Mouse (Mus musculus) E14TG2a.4 (cell line): ENCODE measurements around the gene Slc9a8.

Experiments used
- H3K27me3 ChIP-seq: 2 replicates; pipeline ENCODE4 v1.6.1; 2014; ENCODE audit warnings: low read length, control low read depth; ENCODE audit not compliant: insufficient read depth
- H3K36me3 ChIP-seq: 2 replicates; pipeline ENCODE4 v1.6.1; 2014; ENCODE audit warnings: low read length, control low read depth; ENCODE audit not compliant: insufficient read depth
- H3K4me1 ChIP-seq: replicated peaks from 2 replicates; pipeline ENCODE4 v1.6.1; 2014; ENCODE audit warnings: low read depth, low read length, control low read depth
- H3K4me3 ChIP-seq: replicated peaks from 2 replicates; pipeline ENCODE4 v1.5.1; 2014; ENCODE audit warnings: mild to moderate bottlenecking, low read length
- H3K9me3 ChIP-seq: 2 replicates; pipeline ENCODE4 v1.6.1; 2014; ENCODE audit warnings: low read length, control low read depth
- CTCF ChIP-seq: conservative IDR thresholded peaks from 2 replicates; pipeline ENCODE4 v1.5.1; 2014; ENCODE audit warnings: low read length
- NANOG ChIP-seq: IDR thresholded peaks from 2 replicates; pipeline ENCODE4 v1.6.1; 2014; ENCODE audit warnings: borderline replicate concordance, low read length, mixed read lengths
- POU5F1 ChIP-seq: IDR thresholded peaks from 2 replicates; pipeline ENCODE4 v1.6.1; 2014; ENCODE audit warnings: low read length, borderline replicate concordance

The Slc9a8 gene

GRCm38 (mm10) chr2:167485501-167486377 is 64.2 kb downstream of the Slc9a8 start:
- Histone ChIP-seq H3K4me1 (peaks cover 79% of the 10 kb centered on the region), H3K9me3 (no peaks in the 10 kb centered on the region), H3K27me3 (no peaks in the 10 kb centered on the region), H3K36me3 (peaks cover 73% of the 10 kb centered on the region), H3K4me3 (no peak overlapping the region)
- no peak for TF ChIP-seq CTCF
- TF ChIP-seq NANOG = no peak
- no peak for TF ChIP-seq POU5F1

DNA sequence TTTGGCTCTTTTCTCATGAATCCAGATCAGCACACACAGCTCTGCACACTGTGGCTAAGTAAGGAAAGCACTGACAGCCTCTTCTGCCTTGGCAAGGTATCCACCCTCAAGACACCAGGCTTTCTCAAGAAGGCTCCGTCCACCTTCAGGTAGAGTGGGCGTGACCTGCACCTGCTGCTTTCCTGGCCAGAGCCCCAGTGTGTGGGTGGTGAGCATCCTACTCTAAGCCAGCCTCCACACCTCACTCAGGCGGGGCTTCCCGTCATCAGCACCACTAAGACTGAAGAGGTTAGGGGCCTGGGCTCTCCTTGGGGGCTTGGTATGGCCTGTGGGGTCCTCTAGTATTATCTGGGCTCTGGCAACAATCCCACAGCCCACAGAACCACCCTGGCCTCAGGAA is 65.1 kb downstream of the Slc9a8 start:
- H3K9me3 ChIP-seq = no peaks in the 10 kb centered on the region
- H3K27me3 ChIP-seq = no peaks in the 10 kb centered on the region
- TF ChIP-seq POU5F1 = no peak
- TF ChIP-seq NANOG = no peak
- TF ChIP-seq CTCF = no peak
- peaks cover 68% of the 10 kb centered on the region for H3K36me3 ChIP-seq
- H3K4me3 ChIP-seq = no peak overlapping the region
- H3K4me1 ChIP-seq = peaks cover 88% of the 10 kb centered on the region

DNA sequence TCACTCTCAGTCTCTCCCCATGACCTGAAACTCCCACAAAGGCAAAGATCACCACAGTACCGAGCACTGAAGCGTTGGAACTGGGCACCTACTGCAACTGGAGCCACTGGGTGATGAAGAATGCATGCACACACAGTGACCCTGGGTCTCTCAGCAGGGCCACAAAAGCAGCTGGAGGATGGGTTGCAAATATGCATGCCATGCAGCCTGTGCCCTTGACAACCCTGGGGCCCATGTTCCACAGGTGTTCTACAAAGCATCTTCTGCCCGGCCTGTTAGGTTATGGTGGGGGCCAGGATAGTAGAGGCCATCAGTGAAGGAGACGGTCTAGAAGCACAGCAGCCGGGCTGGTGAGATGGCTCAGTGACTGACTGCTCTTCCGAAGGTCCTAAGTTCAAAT is 66.0 kb downstream of the Slc9a8 start:
- Histone ChIP-seq H3K4me3 (no peak overlapping the region), H3K36me3 (peaks cover 59% of the 10 kb centered on the region), H3K9me3 (no peaks in the 10 kb centered on the region), H3K4me1 (peaks cover 93% of the 10 kb centered on the region), H3K27me3 (no peaks in the 10 kb centered on the region)
- TF ChIP-seq CTCF (no peak), POU5F1 (no peak), NANOG (no peak)

GRCm38 (mm10) chr2:167487994-167488393 is 66.5 kb downstream of the Slc9a8 start:
- Histone ChIP-seq H3K36me3 (peaks cover 55% of the 10 kb centered on the region), H3K4me1 (peaks cover 88% of the 10 kb centered on the region), H3K27me3 (no peaks in the 10 kb centered on the region), H3K9me3 (no peaks in the 10 kb centered on the region), H3K4me3 (no peak overlapping the region)
- TF ChIP-seq POU5F1 (no peak), NANOG (no peak), CTCF (no peak)

DNA sequence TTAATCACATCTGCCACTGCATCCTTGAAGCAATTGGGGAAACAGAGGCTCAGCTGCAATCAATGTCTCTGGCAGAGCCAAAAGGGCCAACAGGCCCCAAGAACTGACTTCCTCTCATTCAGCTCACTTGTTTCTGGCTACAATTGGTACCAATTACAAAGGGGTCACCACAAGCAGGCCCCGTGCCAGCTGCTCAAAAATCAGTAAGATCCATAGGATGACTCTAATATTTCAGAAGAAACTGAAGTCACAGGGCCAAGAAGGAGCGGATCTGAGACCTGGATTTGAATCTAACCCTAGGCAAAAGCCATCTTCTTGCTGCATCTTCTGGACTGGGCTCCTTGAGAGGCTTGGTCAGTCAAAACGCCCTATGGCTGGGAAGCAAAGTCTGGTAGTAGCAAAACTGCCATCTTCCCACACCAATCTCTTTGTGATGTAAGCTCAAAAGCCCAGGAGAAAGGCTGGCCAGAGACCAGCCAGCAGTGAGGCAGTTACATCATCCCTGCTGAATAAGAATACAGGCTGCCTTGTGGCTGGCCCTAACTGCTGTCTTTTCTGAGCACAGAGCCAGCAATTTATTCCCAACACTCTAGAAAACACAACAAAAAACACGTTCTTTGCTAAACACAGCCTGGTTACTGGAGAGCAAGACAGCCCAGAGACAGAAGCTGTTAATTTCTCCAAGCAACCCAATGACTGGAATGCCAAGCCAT is 69.5 kb downstream of the Slc9a8 start:
- no peaks in the 10 kb centered on the region for H3K27me3 ChIP-seq
- TF ChIP-seq POU5F1 (no peak), CTCF (no peak), NANOG (no peak)

DNA sequence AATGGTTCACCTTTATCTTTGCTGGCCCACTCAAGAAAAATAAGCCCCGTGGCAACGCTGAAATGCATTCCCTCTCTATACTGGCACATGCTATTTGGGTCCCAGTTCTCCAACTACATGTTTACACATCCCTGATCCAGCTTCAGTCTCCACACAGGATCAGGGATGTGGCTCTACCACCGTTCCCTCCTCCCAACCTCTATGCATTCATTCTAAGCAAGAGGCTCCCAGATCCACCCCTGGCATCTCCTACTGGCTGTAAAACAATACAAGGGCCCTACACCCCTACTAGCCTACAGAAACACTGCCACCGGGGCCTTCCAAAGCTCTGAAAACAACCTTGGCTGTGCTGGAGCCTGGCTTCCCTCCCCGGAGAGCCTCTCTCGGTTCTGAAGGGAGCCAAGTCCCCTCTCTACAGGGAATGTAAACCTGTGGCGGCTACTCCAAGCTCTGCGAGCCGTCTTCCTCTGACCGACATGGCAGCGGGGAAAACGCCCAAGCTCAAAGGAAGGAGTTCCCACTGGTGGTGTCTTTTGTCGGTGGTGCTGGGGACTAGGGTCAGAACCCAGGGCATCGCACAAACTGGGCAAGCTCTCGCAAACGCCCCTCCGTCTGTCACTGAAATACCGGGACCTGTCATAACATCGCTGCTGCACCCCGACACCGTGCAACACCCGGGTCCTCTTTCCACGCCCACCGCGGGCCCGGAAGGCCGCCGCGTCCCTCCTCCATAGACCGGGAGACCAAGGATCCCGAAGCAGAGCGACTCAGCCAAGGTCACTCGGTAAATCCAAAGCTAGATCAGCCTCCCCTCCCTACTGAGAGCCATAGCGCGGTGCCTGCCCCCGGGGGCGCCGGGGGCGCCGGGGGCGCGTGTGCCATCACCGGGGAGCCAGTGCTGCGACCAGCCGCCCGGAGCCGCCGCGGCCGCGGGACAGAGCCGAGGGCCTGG is 70.5 kb downstream of the Slc9a8 start, which contains the start of gene Rnf114:
Gene Rnf114 (plus strand): TSS at position 889 of the 952 bp plus-strand sequence.
- Histone ChIP-seq H3K4me1 (peaks cover 66% of the 10 kb centered on the region), H3K4me3 (peak within 1 kb of the TSS; percentile 99), H3K36me3 (peaks cover 33% of the 10 kb centered on the region), H3K27me3 (no peaks in the 10 kb centered on the region), H3K9me3 (no peaks in the 10 kb centered on the region)
- TF ChIP-seq POU5F1 = no peak
- no peak for TF ChIP-seq NANOG
- TF ChIP-seq CTCF = no peak

More for the DNA sequence above, 69.5 kb downstream of the Slc9a8 start:
- Histone ChIP-seq H3K36me3 (peaks cover 40% of the 10 kb centered on the region), H3K4me1 (peaks cover 68% of the 10 kb centered on the region), H3K4me3 (peak overlapping the region; percentile 99), H3K9me3 (no peaks in the 10 kb centered on the region)

- peaks cover 64% of the 10 kb centered on the region for H3K4me1 ChIP-seq
- H3K9me3 ChIP-seq = no peaks in the 10 kb centered on the region
- H3K36me3 ChIP-seq = peaks cover 26% of the 10 kb centered on the region
- no peak for TF ChIP-seq POU5F1
- no peak for TF ChIP-seq NANOG
- no peak for TF ChIP-seq CTCF
- H3K4me3 ChIP-seq = peak within 1 kb of the TSS; percentile 99
- H3K27me3 ChIP-seq = no peaks in the 10 kb centered on the region
Observed at GRCm38 (mm10) chr2:167492713-167493636, 71.5 kb downstream of the Slc9a8 start, which contains the start of gene Spata2. Spata2 (minus strand) TSS chr2:167492887.

GRCm38 (mm10) chr2:167496437-167496836 is 74.9 kb downstream of the Slc9a8 start:
- Histone ChIP-seq H3K27me3 (no peaks in the 10 kb centered on the region), H3K4me1 (peaks cover 33% of the 10 kb centered on the region), H3K9me3 (no peaks in the 10 kb centered on the region), H3K36me3 (peaks cover 17% of the 10 kb centered on the region), H3K4me3 (no peak overlapping the region)
- no peak for TF ChIP-seq CTCF
- TF ChIP-seq NANOG = no peak
- no peak for TF ChIP-seq POU5F1
